Mouse (Mus musculus): ENCODE data around the gene Gm4881. TPM values are rescaled to one million over a fixed set of nuclear protein-coding genes. Genes with fewer than 3 reads are reported as not detected.
"Not testable (repeated sequence)": the region's sequence is repeated elsewhere in the genome, so short reads cannot be mapped to it uniquely, and the experiment has no call there.

Gm4881 gene
- polyA plus RNA-seq, 1 experiment from 2014 or later = not detected

- Histone ChIP-seq H3K4me1 (replicated peaks; ENCODE audit: control insufficient read depth, insufficient read depth, low read length) (peaks cover 6% of the 10 kb centered on the region), H3K9ac (ENCODE audit: low read depth, low read length) (no peak within 1 kb of the TSS)
- 71% methylated on average over 12 of the region's 12 CpGs for WGBS
Observed at GRCm38 (mm10) chr7:24897224-24897623, 47.1 kb downstream of the Gm4881 start, which contains the start of gene Cd79a. TSS of gene Cd79a (plus strand) at chr7:24897381.

GRCm38 (mm10) chr7:24896269-24896668 is 48.0 kb downstream of the Gm4881 start:
- Histone ChIP-seq H3K4me2 (no peak overlapping the region), H3K27ac (ENCODE audit: low read depth, low read length) (no peak overlapping the region), H3K4me3 (ENCODE audit: low read depth, low read length) (no peak overlapping the region), H3K36me3 (ENCODE audit: control insufficient read depth, insufficient read depth, low read length) (no peaks in the 10 kb centered on the region), H3K9ac (ENCODE audit: low read depth, low read length) (no peak overlapping the region), H3K27me3 (replicated peaks; ENCODE audit: control insufficient read depth, insufficient read depth, low read length) (no peaks in the 10 kb centered on the region), H3K9me3 (ENCODE audit: control insufficient read depth, low read length) (no peaks in the 10 kb centered on the region), H3K4me1 (replicated peaks; ENCODE audit: control insufficient read depth, insufficient read depth, low read length) (no peaks in the 10 kb centered on the region)
- no peak for ATAC-seq (replicated peaks; ENCODE audit: low FRiP score)
- no peak for DNase-seq (ENCODE audit: low spot score)
- 87% methylated on average over 8 of the region's 8 CpGs for WGBS

More at GRCm38 (mm10) chr7:24897224-24897623, 47.1 kb downstream of the Gm4881 start, which contains the start of gene Cd79a:
- ATAC-seq (replicated peaks; ENCODE audit: low FRiP score) (no peak), DNase-seq (ENCODE audit: low spot score) (no peak)
- no peaks in the 10 kb centered on the region for H3K9me3 ChIP-seq (ENCODE audit: control insufficient read depth, low read length)
- H3K4me3 ChIP-seq (ENCODE audit: low read depth, low read length) = no peak within 1 kb of the TSS
- no peaks in the 10 kb centered on the region for H3K27me3 ChIP-seq (replicated peaks; ENCODE audit: control insufficient read depth, insufficient read depth, low read length)
- no peaks in the 10 kb centered on the region for H3K36me3 ChIP-seq (ENCODE audit: control insufficient read depth, insufficient read depth, low read length)
- H3K27ac ChIP-seq (ENCODE audit: low read depth, low read length) = no peak within 1 kb of the TSS
- H3K4me2 ChIP-seq = no peak within 1 kb of the TSS

GRCm38 (mm10) chr7:24895749-24896148 is 48.5 kb downstream of the Gm4881 start:
- H3K4me1 ChIP-seq (replicated peaks; ENCODE audit: control insufficient read depth, insufficient read depth, low read length); H3K4me3 ChIP-seq (ENCODE audit: low read depth, low read length); ATAC-seq (replicated peaks; ENCODE audit: low FRiP score); H3K36me3 ChIP-seq (ENCODE audit: control insufficient read depth, insufficient read depth, low read length); DNase-seq (ENCODE audit: low spot score); H3K9ac ChIP-seq (ENCODE audit: low read depth, low read length); H3K27ac ChIP-seq (ENCODE audit: low read depth, low read length); H3K4me2 ChIP-seq; H3K27me3 ChIP-seq (replicated peaks; ENCODE audit: control insufficient read depth, insufficient read depth, low read length); H3K9me3 ChIP-seq (ENCODE audit: control insufficient read depth, low read length): not testable (repeated sequence)
- 82% methylated on average over 2 of the region's 2 CpGs for WGBS

- Histone ChIP-seq H3K36me3 (ENCODE audit: control insufficient read depth, insufficient read depth, low read length) (peaks cover 30% of the 10 kb centered on the region), H3K4me1 (replicated peaks; ENCODE audit: control insufficient read depth, insufficient read depth, low read length) (peaks cover 12% of the 10 kb centered on the region), H3K27ac (ENCODE audit: low read depth, low read length) (no peak overlapping the region), H3K27me3 (replicated peaks; ENCODE audit: control insufficient read depth, insufficient read depth, low read length) (no peaks in the 10 kb centered on the region), H3K4me3 (ENCODE audit: low read depth, low read length) (no peak overlapping the region), H3K9ac (ENCODE audit: low read depth, low read length) (no peak overlapping the region), H3K4me2 (no peak overlapping the region), H3K9me3 (ENCODE audit: control insufficient read depth, low read length) (no peaks in the 10 kb centered on the region)
- DNase-seq (ENCODE audit: low spot score) (no peak), ATAC-seq (replicated peaks; ENCODE audit: low FRiP score) (no peak)
- WGBS = 75% methylated on average over 2 of the region's 2 CpGs
Observed at GRCm38 (mm10) chr7:24892125-24892583, 52.1 kb downstream of the Gm4881 start.

GRCm38 (mm10) chr7:24891241-24892124 is 52.8 kb downstream of the Gm4881 start:
- Histone ChIP-seq H3K27ac (ENCODE audit: low read depth, low read length) (no peak overlapping the region), H3K4me3 (ENCODE audit: low read depth, low read length) (no peak overlapping the region), H3K27me3 (replicated peaks; ENCODE audit: control insufficient read depth, insufficient read depth, low read length) (no peaks in the 10 kb centered on the region), H3K36me3 (ENCODE audit: control insufficient read depth, insufficient read depth, low read length) (peaks cover 36% of the 10 kb centered on the region), H3K9ac (ENCODE audit: low read depth, low read length) (no peak overlapping the region), H3K4me2 (no peak overlapping the region), H3K4me1 (replicated peaks; ENCODE audit: control insufficient read depth, insufficient read depth, low read length) (peaks cover 17% of the 10 kb centered on the region), H3K9me3 (ENCODE audit: control insufficient read depth, low read length) (no peaks in the 10 kb centered on the region)
- WGBS = 59% methylated on average over 3 of the region's 3 CpGs
- ATAC-seq (replicated peaks; ENCODE audit: low FRiP score) (no peak), DNase-seq (ENCODE audit: low spot score) (peak; percentile 44)

GRCm38 (mm10) chr7:24890281-24891216 is 53.7 kb downstream of the Gm4881 start:
- Histone ChIP-seq H3K36me3 (ENCODE audit: control insufficient read depth, insufficient read depth, low read length) (peaks cover 46% of the 10 kb centered on the region), H3K4me2 (no peak overlapping the region), H3K9ac (ENCODE audit: low read depth, low read length) (no peak overlapping the region), H3K4me3 (ENCODE audit: low read depth, low read length) (no peak overlapping the region), H3K27ac (ENCODE audit: low read depth, low read length) (no peak overlapping the region), H3K27me3 (replicated peaks; ENCODE audit: control insufficient read depth, insufficient read depth, low read length) (no peaks in the 10 kb centered on the region), H3K9me3 (ENCODE audit: control insufficient read depth, low read length) (no peaks in the 10 kb centered on the region), H3K4me1 (replicated peaks; ENCODE audit: control insufficient read depth, insufficient read depth, low read length) (peaks cover 26% of the 10 kb centered on the region)
- ATAC-seq (replicated peaks; ENCODE audit: low FRiP score) (peak; percentile 69), DNase-seq (ENCODE audit: low spot score) (peak; percentile 72)
- WGBS = 24% methylated on average over 10 of the region's 10 CpGs

- Histone ChIP-seq H3K27me3 (replicated peaks; ENCODE audit: control insufficient read depth, insufficient read depth, low read length) (no peaks in the 10 kb centered on the region), H3K27ac (ENCODE audit: low read depth, low read length) (no peak overlapping the region), H3K9ac (ENCODE audit: low read depth, low read length) (no peak overlapping the region), H3K4me2 (no peak overlapping the region), H3K4me1 (replicated peaks; ENCODE audit: control insufficient read depth, insufficient read depth, low read length) (peaks cover 27% of the 10 kb centered on the region), H3K36me3 (ENCODE audit: control insufficient read depth, insufficient read depth, low read length) (peaks cover 49% of the 10 kb centered on the region), H3K9me3 (ENCODE audit: control insufficient read depth, low read length) (no peaks in the 10 kb centered on the region), H3K4me3 (ENCODE audit: low read depth, low read length) (no peak overlapping the region)
- ATAC-seq (replicated peaks; ENCODE audit: low FRiP score) = peak; percentile 14; the same call in 1 of the 2 replicates
- DNase-seq (ENCODE audit: low spot score) = peak; percentile 38
- 86% methylated on average over 6 of the region's 6 CpGs for WGBS
Observed at GRCm38 (mm10) chr7:24889431-24890220, 54.7 kb downstream of the Gm4881 start.

- peaks cover 27% of the 10 kb centered on the region for H3K4me1 ChIP-seq (replicated peaks; ENCODE audit: control insufficient read depth, insufficient read depth, low read length)
Observed at GRCm38 (mm10) chr7:24887096-24887495, 57.2 kb downstream of the Gm4881 start.

More at GRCm38 (mm10) chr7:24887096-24887495, 57.2 kb downstream of the Gm4881 start:
- Histone ChIP-seq H3K9me3 (ENCODE audit: control insufficient read depth, low read length) (no peaks in the 10 kb centered on the region), H3K9ac (ENCODE audit: low read depth, low read length) (peak overlapping the region; percentile 100), H3K36me3 (ENCODE audit: control insufficient read depth, insufficient read depth, low read length) (peaks cover 49% of the 10 kb centered on the region), H3K27ac (ENCODE audit: low read depth, low read length) (peak overlapping the region; percentile 95), H3K27me3 (replicated peaks; ENCODE audit: control insufficient read depth, insufficient read depth, low read length) (no peaks in the 10 kb centered on the region), H3K4me2 (peak overlapping the region; percentile 83), H3K4me3 (ENCODE audit: low read depth, low read length) (peak overlapping the region; percentile 100)
- no peak for DNase-seq (ENCODE audit: low spot score)
- ATAC-seq (replicated peaks; ENCODE audit: low FRiP score) = no peak
- 72% methylated on average over 4 of the region's 4 CpGs for WGBS
